Mouse (Mus musculus) spleen, adult 12 weeks (tissue): ENCODE data around the gene Daam1.

Experiments used
- DNase-seq: peaks from one replicate; pipeline ENCODE4 v3.0.0; 2022; ENCODE audit warnings: low spot score

The Daam1 gene

DNA sequence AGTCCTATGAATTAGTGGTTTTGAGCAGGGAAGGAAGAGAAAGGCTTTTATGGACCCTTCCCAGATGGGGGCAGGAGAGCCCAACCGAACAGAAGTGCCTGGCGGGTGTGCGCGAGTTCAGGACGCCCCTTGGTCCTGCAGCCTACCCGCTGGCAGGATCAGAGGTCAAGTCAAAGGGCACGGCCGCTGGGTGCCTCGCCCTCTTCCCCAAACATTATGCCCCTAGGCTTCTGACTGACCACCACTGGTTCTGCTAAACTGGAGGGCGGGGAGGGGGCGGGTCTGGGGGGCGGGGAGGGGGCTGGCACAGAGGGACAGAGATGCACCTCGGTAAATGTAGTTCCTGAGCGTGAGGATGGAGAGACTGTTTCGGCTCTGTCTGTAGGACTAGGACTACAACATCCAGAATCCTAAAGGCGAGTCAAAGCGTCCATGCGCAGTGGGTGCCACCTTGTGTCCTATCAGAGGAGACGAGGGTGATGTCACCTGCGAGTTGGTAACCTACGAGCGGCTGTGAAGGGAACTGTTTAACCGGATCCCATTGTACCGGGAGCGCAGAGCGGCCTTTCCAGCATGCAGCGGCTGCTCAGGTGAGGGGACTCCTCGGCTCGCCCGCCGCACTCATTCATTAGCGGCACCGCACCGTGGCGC lies at the start of gene Daam1:
Daam1 (plus strand) TSS at position 472 of the 651 bp plus-strand sequence.
- DNase-seq: peak; percentile 76

DNA sequence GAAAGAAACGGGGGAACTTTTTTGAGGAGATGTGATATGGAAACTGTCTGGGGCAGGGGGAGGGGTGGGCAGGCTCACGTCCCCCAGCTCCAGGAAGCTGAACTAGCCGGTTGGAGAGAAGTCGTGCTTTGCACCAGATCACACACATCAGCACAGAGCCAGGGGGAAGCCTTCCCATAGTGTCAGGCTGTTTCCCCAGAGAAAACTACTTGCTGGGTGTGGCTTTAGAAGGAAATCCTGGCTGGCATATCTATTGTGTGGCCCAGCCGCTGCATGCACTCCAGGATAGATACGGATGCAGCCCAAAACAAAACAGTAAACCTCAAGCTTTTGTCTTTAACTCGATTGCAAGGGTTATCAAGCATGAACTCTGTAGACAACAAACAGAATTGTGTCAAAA lies 49.7 kb upstream of the Daam1 start:
- no peak for DNase-seq

DNA sequence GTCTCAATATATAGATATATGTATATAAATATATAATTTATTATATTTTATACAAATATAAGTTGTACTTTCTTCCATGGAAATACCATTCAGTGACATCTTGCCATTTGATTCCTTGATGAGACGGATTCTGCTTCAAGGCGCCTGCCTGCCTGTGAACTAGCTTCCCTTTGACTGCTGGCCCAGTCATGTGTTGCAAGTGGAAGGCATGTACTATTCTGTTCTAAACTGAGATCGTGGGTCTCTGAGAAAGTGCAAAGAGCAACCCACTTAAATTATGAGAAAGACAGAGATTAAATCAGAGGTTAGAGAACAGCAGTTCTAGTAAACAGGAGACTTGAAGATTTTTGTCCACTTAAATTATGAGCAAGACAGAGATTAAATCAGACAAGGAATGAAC lies 46.9 kb upstream of the Daam1 start:
- no peak for DNase-seq

DNA sequence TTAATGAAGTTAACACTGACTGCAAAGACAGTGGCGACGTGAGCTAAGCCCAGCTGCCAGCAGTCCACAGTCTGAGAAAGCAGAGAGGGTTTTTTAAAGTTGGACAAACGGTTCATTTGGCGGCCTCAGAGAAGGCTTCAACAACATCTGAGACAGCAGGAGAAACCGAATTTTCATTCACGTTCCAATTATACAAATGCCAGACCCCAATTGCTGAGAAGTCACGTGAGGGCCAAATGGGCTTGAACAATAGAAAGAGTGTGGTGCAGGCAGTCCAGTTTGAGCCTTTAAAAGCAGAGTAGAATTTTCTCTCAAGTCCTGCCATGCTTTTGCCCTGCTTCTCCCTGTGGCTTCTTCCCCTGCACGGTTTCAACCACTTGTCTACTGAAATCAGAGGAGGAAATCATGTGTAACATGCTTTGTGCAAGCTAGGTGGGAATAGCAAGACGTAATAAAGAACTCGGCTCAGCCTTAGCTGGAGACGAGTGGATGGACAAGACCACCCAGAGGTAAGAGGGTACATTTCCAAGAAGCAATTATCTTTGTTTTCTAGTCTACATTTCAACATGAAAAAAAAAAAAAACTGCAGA lies 46.1 kb upstream of the Daam1 start:
- no peak for DNase-seq

DNA sequence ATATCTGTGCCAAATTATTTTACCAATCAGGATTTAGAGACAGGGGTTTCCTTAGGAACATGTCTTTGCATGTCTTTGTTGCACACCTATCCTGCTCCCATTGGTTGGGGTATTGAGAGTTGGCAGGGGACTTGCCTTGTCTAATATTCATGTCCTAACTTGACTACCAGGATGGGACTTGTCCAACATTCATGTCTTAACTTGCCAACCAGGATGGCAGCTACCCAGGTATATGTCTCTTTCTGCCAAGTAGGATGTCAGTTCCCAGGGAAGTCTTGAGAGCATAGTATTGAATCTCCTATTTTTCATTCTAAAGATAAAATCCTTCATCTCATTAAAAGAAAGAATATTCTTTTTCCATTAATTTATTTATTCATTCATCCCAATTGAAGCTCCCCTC lies 44.4 kb upstream of the Daam1 start:
- no peak for DNase-seq

DNA sequence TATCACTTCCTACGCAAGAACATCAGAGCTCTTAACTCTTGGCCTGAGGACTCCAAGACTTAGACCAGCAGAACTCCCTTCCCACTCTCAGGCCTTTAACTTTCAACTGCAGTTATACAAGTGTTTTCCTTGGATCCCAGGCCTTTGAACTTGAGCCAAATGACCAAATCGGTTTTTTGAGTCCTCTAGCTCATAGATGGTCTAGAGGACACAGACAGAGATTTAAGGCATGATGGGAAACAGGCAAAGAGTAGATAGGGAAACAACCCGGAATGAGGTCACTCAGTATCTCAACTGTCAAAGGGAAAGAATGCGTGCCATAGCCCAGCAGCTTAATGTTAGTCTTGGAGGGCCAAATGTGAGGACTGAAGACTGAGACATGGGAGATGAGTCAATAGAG lies 42.1 kb upstream of the Daam1 start:
- DNase-seq: no peak

DNA sequence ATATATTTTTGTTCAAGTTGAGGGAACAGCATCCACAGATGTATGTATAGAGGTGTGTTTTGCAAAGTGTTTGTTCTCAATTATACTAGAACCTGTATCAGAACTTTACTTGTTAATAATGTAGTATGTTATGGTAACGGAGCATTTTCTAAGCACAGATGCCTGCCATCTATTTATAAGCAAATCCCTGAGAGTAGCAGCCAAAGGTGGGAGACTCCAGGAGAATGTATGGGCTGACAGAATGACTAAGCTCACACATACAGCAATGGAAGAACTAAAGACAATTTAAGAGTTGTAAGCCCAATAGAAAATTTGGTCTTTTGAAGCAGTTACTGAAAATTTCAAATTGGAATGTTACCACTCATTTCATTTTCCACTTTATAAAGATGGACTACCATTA lies 40.3 kb upstream of the Daam1 start:
- no peak for DNase-seq

DNA sequence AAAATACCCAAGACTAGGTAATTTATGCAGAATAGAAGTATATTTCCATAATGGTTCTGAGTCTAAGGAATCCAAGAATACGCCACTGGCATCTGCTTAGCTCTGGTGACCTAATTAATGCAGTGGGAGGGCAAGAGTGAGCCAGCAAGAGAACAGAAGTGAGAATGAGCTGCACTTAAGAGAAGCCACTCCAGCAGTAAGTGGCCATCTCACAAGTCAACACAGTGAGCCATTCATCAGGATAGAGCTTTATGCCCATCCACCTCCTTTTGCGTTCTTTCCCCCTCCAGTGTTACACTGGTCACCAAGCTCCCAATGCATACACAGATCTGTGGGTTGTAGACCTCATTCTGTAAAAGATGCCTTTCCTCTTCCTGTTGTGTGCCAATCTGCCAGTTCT lies 37.8 kb upstream of the Daam1 start:
- no peak for DNase-seq

DNA sequence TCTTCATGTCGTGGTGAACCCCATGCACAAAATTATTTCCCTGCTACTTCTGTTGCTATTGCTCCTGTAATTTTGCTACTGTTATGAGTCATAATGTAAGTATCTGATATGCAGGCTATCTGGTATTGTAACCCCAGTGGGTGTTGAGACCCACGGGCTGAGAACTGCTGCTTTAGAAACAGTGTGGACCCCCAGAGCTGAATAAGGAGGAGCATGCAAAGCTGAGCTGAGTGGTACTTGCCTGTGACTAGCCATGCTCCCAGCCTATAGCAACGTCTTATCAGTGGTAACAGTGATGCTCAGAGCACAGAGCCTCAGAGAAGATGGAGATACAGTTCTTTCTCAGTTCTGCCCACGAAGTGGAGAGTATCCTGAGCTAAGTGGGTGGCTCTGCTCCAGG lies 35.3 kb upstream of the Daam1 start:
- DNase-seq: no peak

DNA sequence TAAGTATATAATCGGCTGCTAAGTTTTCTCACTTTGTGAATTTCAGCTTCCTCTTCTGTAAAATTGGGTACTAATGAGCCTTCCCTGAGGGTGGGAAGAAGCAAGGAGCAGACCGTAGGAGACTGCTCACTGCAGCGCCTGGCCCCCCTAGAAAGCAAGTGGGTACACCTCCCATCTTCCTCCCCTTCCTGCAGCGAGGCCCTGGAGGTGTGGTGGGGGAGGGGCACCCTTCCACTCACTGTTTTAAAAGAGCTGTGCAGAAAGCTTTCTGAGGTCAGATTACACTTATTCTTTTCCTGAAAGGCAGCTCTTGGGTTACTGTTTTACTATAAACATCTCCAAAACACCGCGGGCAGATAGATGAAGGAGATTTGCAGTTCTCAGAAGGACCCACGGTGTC lies 34.4 kb upstream of the Daam1 start:
- DNase-seq: no peak

DNA sequence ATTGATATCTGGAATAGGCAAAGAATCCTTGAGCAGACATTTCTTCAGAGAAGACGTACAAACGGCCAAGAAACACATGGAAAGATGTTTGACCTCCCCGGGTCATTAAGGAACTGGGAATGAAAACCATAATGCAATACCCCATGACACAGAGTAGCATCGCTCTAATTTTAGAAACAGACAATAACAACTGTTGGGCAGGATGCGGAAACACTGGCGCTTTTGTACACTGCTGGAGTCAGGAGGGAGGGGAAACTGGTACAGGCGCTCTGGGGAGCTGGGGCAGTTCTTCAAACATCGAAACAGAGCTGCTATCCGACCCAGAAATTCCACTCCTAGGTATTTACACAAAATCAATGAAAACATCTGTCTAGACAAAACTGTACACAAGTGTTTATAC lies 23.6 kb upstream of the Daam1 start:
- DNase-seq: no peak

DNA sequence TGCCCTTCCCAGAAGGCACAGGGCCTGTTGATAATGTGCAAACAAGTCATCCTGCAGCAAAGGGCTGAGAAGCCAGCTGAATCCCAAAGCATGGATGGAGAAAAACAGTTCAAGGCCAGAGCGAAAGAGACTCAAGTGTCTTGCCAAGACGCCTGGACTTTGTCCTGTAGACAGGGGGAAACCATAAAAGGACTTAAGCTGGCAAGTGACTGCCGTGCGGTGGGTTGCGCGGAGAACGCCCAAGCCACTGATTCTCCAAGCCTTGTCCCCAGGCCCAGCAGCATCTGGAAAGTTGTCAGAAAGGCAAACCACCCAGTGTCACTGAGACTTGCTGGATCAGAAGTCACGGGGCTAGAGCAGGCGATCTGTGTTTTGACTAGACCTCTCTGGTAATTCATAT lies 22.2 kb upstream of the Daam1 start:
- DNase-seq: no peak

DNA sequence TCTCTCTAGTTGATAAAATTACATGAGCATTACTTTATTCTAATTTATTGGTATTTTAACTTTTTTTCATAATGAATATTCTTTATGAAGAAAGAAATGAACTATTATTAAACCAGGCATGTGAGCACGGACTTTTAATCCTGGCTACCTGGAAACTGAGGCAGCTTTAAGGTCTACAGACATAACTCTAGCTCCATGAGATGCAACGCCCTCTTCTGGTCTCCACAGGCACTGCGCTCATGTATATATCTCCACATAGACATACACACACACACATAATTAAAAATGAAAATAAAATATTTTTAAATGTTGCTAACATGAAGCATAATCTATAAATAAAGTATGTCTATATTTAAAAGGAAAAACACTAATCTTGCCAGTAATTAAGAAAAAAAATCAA lies 21.3 kb upstream of the Daam1 start:
- DNase-seq: no peak

DNA sequence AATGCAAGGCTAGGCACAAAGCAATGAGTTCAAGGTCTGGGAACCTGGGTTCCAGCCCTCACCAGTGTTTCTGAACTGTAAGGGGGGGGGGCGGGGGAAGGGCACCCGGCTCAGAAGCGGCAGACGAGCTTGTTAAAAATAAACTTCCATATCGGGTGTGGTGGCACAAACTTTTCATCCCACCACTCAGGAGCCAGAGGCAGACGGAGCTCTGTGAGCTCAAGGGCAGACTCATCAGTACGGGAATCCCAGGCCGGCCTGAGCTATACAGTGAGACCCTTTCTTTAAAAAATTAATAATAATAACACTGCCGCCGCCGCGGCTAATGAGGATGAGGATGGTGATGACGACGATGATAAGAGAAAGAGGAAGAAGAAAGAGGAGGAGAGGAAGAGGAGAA lies 18.3 kb upstream of the Daam1 start:
- no peak for DNase-seq

DNA sequence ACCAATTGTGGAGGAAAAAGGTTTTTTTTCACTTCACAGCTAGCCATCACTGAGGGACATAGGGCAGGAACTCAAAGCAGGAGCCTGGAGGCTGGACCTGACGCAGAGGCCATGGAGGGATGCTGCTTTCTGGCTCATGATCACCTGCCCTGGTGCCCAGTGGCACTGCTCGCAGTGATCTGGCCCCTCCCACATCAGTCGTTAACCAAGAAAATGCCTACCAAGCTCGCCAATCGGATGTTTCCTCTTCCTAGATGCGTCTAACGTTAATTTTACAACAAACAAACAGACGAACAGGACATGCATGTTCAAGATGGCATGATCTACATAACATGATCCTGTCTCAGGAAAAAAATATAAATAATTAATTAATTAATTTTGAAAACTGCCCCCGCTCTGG lies 17.6 kb upstream of the Daam1 start:
- no peak for DNase-seq

DNA sequence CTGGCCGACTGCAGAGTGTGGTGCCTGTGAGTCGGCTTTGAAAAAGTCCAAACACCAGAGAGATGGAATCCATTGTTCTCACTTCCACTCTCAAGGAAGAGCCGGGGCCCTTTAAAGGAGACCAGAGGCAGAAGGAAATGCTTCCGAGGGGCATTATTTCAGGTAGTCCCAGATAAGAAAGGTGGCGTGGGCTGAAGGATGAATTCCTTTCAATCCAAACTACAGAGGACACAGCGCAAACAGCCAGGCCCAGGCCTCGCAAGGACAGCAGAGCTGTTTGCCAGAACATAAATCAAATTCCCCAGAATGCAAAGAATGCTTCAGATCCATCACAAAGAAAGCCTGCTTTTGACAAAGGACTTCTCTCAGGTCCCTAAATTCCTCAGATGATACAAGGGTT lies 17.1 kb upstream of the Daam1 start:
- DNase-seq: no peak

DNA sequence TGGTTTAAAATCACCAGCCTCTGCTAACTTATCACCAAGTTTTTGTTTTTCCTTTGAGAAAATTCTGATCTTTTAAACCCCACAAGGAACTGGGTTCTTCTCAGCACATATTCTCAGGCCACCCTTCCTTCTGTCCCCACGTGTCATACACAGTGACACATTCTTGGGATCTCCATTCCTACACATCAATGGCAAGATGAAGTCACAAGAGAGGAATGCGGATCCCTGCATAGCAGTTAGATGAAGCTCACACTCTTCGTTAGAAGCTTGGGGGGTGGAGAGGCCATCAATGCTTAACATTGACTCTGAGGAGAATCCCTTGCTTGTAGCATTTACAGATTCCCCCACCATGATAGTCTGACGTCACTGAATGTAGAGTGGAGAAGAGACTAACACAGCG lies 10.8 kb upstream of the Daam1 start:
- DNase-seq: no peak

DNA sequence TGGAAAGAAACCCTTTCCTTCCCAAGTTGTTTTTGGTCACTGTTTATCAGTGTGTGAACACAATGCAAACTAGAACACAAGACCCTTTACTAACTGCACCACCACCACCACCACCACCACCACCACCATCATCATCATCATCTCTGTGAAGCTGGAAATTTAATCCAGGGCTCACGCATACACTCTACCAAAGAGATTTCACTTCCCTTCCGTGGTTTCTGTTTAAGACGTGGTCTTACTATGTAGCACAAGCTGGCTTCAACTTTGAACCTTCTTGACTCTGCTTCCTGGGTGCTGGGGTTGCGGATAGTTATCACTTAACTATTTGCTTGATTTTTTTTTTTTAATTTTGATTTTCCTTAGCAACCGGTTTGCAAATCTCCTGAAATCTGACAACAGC lies 9.6 kb upstream of the Daam1 start:
- no peak for DNase-seq

DNA sequence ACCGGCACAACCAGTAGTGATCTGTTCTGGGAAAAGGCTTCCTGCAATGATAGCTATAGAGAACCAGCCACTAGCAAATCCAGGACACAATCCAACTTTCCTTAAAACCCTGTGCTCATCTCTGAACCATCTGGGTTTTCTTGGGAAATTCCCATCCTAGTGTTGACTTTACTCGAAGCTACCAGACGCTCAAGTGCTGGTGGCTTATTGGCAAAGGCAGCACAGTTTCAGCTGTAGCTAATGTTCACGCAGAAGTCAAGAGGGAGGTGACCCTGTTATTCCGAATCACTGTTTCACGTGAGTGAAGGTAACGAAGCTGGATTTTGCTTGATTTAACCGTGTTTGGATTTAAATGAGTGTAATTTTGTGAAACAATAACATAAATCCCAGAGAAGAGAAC lies 9.1 kb upstream of the Daam1 start:
- DNase-seq: no peak

DNA sequence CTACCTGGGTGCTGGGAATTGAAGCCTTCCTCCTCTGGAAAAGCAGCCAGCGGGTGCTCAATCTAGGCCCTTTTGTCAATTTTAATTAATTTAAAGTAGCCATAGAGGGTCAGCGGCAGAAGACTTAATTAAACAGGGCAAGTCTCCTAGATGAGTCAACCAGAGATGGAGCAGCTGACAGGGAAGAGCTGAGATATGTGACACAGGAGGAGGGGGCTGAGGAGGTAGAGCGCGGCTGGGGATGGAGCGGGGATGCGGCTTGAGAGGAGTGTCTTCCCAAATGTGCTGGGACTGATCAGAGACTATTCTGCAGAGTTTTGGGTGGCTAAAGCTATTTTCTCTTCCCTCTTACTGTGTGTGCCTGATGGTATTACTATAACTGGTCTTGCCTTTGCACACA lies 6.0 kb upstream of the Daam1 start:
- no peak for DNase-seq

DNA sequence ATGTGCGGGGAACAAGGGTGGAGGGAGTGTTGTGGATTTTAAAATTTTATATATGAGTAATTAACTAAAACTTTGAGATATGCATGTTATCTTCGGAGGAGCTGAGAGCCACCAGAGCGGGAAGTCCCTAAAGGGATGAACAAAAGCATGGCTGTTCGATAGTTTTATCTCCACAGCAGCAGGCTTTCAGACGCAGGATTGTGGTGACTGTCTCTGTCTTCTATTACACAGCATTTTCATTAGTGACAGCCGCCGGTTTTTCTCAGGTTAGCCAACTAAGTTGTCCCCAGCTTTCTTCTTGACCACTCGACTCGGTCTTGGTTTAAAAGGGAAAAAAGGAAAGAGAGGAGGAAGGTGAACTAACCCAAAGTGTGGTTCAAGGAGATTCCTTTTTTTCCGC lies 739 bp upstream of the Daam1 start:
- peak; percentile 17 for DNase-seq

DNA sequence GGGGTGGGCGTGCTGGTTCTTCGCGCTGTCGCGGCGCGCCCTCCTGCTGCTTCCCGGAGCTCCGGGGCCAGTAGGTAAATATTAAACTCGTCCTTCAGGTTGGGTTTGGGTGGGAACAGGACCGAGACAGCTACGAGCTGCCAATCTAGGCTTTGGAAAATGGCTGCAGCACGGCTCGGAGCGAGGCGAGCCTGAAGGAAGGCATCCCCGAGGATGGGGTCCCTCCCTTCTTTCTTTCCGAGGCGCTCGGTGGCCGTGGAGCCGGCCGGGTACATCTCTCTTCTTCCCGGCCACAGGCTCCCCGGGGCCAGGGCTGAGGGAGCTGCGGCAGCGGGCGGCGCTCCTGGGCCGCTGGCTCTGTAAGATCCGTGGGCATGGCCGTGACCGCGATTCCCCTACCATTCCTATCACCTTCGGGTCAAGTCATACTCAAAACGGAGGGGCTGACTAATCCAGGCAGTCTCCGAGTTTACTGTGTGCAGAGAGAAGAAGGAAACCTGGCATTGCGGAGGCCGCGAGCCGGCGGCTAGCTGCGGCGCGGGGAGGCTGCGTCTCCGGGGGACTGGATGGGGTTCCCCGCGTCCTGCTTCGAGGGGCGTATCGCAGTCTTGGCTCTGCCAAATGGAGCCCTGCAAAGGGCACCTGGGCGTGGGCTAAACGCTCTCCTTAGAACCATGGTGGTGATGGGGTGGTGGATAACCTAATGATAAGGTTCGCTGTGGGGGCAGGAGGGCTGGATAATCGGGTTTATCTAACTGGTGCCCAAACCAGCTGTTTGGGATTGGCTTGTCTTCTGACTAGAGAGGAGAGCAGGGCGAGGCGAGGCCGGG lies 595 bp downstream of the Daam1 start:
- DNase-seq: peak; percentile 62

DNA sequence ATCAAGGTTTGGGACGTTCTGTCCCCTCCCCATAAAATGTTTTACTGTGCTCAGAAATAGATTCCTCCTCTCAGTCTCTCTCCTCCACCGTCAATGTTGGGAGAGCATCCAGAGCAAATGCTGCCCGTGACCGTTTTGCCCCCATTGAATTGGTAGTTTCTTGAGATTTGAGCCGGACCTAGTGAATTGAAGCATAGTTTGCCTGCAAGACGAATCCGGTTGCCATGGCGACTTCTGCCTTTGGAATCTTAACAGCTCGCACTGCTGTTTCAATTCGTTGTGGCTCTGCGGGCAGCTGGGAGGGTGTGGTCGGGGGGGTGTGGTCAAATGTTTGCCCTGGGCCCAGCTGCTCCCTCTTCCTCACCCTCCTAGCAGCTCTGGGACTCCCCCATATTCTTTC lies 1.3 kb downstream of the Daam1 start:
- peak; percentile 56 for DNase-seq

DNA sequence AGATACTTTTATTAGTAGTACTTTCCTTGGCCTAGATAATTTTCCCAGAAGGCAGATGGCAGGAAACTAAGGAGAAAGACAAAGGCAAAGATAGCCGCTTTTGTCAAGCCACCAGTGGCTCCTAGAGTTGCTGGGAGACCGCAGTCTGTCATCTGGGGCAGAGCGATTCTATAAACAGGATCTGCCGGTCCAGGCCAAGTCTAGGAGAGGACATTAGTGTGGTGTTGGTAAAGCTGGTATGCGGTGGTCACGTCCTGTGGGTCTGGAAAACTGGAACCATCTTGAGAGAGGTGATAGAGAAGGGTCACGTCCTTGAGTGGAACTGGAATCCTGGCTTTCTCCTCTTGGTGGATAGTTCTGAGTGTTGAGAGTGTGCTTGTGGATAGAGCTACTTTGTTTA lies 3.2 kb downstream of the Daam1 start:
- no peak for DNase-seq
